Mouse (Mus musculus) lung, embryonic 14.5 days (tissue): ENCODE data around the gene Prelp. TPM values are rescaled to one million over a fixed set of nuclear protein-coding genes. Genes with fewer than 3 reads are reported as not detected.

Experiments used
- ATAC-seq: fragments of 200-750 bp; cut with Nextera tagmentation; 2 replicates; pipeline ENCODE4 v1.8.0; 2017; ENCODE audit warnings: mild to moderate bottlenecking, moderate TSS enrichment, moderate library complexity; ENCODE audit not compliant: insufficient read depth
- DNase-seq: peaks from one replicate; pipeline ENCODE4 v3.0.0-alpha.2; 2015
- H3K27ac ChIP-seq: fragments of 300-500 bp; sonication (generic); 2 replicates; pipeline ENCODE4 v1.5.1; 2014; ENCODE audit warnings: low read depth, mild to moderate bottlenecking, moderate library complexity
- H3K27me3 ChIP-seq: fragments of 300-500 bp; sonication (generic); 2 replicates; pipeline ENCODE4 v1.6.1; 2014; ENCODE audit warnings: low read length, control low read depth; ENCODE audit not compliant: insufficient read depth
- H3K36me3 ChIP-seq: fragments of 300-500 bp; sonication (generic); 2 replicates; pipeline ENCODE4 v1.6.1; 2014; ENCODE audit warnings: control low read depth; ENCODE audit not compliant: insufficient read depth
- H3K4me1 ChIP-seq: fragments of 300-500 bp; sonication (generic); 2 replicates; pipeline ENCODE4 v1.6.1; 2014; ENCODE audit warnings: antibody characterized with exemption, control low read depth; ENCODE audit not compliant: insufficient read depth
- H3K4me2 ChIP-seq: fragments of 300-500 bp; sonication (generic); 2 replicates; pipeline ENCODE4 v1.6.1; 2014; ENCODE audit warnings: mild to moderate bottlenecking
- H3K4me3 ChIP-seq: fragments of 300-500 bp; sonication (generic); 2 replicates; pipeline ENCODE4 v1.5.1; 2014; ENCODE audit warnings: low read depth, low read length
- H3K9ac ChIP-seq: fragments of 300-500 bp; sonication (generic); 2 replicates; pipeline ENCODE4 v1.6.1; 2014
- H3K9me3 ChIP-seq: fragments of 300-500 bp; sonication (generic); 2 replicates; pipeline ENCODE4 v1.6.1; 2016; ENCODE audit warnings: low read depth, low read length, control low read depth
- CTCF ChIP-seq: IDR thresholded peaks from 2 replicates; pipeline ENCODE4 v1.5.1; 2016; ENCODE audit warnings: antibody characterized with exemption, low read depth
- WGBS: fragments of 180-500 bp; shearing (Covaris S2); extraction: QIAGEN DNeasy Blood & Tissue Kit; methylation state at CpG from one replicate; pipeline ENCODE4 v1.1.7; 2014; 5-methylcytosine and 5-hydroxymethylcytosine counted together
- polyA plus RNA-seq: library from polyadenylated mRNA; unstranded; fragments of >200 nt; fragmentation: Nextera tagmentation; extraction: Ambion mirVana; gene quantifications from 2 replicates; pipeline ENCODE4 v1.2.1, GENCODE M21; 2014

Gene Prelp
- polyA plus RNA-seq, 1 experiment from 2014 or later, result 17.6 TPM

DNA sequence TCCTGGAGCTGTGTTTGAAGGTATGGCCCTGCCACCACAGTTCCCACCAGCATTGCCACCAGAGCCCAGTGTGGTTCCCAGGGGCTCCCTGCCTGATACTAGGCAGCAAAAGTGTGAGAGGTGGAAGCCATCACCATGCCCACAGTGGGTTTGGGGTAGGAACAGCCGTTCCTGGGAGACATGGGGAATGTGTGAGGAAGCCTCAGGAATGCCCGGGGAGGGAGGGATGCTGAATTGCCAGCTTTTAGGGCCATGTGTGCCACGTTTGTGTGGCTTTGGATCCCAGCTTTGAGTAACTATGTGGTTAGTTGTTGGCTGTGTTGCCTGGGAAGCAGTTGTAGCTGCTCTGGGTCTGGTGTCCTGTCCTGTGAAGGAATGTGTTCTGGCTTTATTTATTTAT is 20.7 kb upstream of the Prelp start:
- Histone ChIP-seq H3K4me1 (peaks cover 11% of the 10 kb centered on the region), H3K9ac (no peak overlapping the region), H3K27ac (peak overlapping the region; percentile 70; the same call in 1 of the 2 replicates), H3K27me3 (no peaks in the 10 kb centered on the region), H3K4me2 (no peak overlapping the region), H3K4me3 (no peak overlapping the region), H3K9me3 (no peaks in the 10 kb centered on the region), H3K36me3 (no peaks in the 10 kb centered on the region)
- no peak for DNase-seq
- WGBS, result 56% methylated on average over 3 of the region's 3 CpGs
- ATAC-seq, result peak; percentile 46; the same call in 1 of the 2 replicates
- no peak for TF ChIP-seq CTCF

DNA sequence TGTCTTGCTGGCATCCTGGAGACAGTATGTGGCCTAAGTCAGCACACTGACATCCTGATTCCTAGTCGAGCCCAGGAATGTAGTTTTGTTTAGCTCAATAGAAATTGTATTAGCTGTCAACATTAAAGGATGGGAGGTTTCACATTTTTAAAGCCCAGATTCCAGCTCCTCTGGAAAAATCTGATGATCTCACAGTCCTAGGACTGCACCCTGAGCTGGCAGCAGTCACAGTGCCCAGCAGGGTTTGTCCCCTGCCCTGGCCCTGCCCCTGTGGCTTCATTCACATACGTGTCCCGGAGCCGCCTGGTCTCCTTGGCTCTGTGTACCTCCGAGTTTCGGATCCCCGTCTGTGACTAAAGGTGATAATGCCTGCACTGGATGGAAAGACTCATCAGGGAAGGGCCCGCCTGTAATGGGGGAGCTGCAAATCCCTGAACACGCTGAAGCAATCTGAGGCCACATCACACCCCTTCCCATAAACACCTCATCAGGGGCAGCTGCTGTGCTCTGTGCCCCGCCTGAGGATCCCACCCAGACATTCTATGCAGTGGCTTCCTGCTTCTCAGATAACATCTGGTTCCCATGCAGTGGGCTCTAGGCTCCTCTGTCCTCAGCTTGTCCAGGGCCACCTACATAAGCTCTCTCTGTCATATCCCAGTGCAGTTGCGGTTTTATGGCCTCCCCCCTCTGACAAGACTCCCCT is 20.1 kb upstream of the Prelp start:
- no peak overlapping the region for H3K4me3 ChIP-seq
- TF ChIP-seq CTCF, result no peak
- H3K4me2 ChIP-seq, result no peak overlapping the region
- H3K36me3 ChIP-seq, result no peaks in the 10 kb centered on the region
- peak overlapping the region; percentile 70 for H3K27ac ChIP-seq
- H3K27me3 ChIP-seq, result no peaks in the 10 kb centered on the region
- H3K9me3 ChIP-seq, result no peaks in the 10 kb centered on the region
- peaks cover 11% of the 10 kb centered on the region for H3K4me1 ChIP-seq
- peak; percentile 91 for ATAC-seq
- WGBS, result 35% methylated on average over 11 of the region's 11 CpGs
- no peak overlapping the region for H3K9ac ChIP-seq
- peak; percentile 76 for DNase-seq

DNA sequence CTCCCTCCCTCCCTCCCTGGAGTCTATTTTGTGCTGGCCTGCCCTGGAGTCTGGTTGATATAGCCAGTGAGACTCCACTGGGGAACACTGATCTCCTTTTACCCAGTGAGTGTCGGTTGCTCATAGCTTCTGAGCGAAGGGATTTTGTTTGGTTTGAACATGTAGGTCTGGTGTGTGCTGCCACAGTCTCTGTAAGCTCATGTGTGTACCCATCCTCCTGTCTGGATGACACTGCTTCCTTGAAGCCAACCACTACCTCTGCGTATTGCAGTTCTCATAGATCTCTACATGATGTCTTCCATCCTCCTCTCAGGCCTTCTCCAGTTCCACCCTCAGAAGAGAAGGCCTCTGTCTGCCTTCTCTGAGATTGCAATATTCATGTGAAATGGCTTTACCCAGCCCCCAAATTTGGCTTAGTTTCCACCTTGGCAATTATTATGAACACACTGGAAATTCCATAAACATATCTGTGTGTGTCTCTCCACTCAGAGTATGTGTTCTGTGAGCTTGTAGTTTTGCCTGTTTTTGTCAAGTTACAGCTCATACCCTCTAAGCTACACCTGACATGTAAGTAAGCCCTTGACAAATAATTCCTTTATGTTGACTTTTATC is 19.4 kb upstream of the Prelp start:
- no peak overlapping the region for H3K4me3 ChIP-seq
- no peaks in the 10 kb centered on the region for H3K36me3 ChIP-seq
- H3K27ac ChIP-seq, result peak overlapping the region; percentile 36; the same call in 1 of the 2 replicates
- ATAC-seq, result no peak
- WGBS, result 73% methylated on average over 3 of the region's 3 CpGs
- no peaks in the 10 kb centered on the region for H3K9me3 ChIP-seq
- no peak overlapping the region for H3K4me2 ChIP-seq
- DNase-seq, result peak; percentile 44
- peaks cover 11% of the 10 kb centered on the region for H3K4me1 ChIP-seq
- TF ChIP-seq CTCF, result no peak
- H3K27me3 ChIP-seq, result no peaks in the 10 kb centered on the region
- no peak overlapping the region for H3K9ac ChIP-seq

GRCm38 (mm10) chr1:133939708-133940107 is 18.5 kb upstream of the Prelp start:
- Histone ChIP-seq H3K4me1 (peaks cover 11% of the 10 kb centered on the region), H3K36me3 (no peaks in the 10 kb centered on the region), H3K4me3 (no peak overlapping the region), H3K9me3 (no peaks in the 10 kb centered on the region), H3K4me2 (no peak overlapping the region), H3K9ac (no peak overlapping the region), H3K27me3 (no peaks in the 10 kb centered on the region), H3K27ac (no peak overlapping the region)
- WGBS, result 82% methylated on average over 8 of the region's 8 CpGs
- ATAC-seq (no peak), DNase-seq (no peak)
- TF ChIP-seq CTCF, result no peak

GRCm38 (mm10) chr1:133936169-133936568 is 15.0 kb upstream of the Prelp start:
- DNase-seq (no peak), ATAC-seq (no peak)
- Histone ChIP-seq H3K4me3 (no peak overlapping the region), H3K4me1 (peaks cover 6% of the 10 kb centered on the region; the same call in 1 of the 2 replicates), H3K9me3 (no peaks in the 10 kb centered on the region), H3K36me3 (no peaks in the 10 kb centered on the region), H3K27ac (no peak overlapping the region), H3K9ac (no peak overlapping the region), H3K27me3 (no peaks in the 10 kb centered on the region), H3K4me2 (no peak overlapping the region)
- TF ChIP-seq CTCF, result peak; percentile 55
- WGBS, result 80% methylated on average over 3 of the region's 3 CpGs

DNA sequence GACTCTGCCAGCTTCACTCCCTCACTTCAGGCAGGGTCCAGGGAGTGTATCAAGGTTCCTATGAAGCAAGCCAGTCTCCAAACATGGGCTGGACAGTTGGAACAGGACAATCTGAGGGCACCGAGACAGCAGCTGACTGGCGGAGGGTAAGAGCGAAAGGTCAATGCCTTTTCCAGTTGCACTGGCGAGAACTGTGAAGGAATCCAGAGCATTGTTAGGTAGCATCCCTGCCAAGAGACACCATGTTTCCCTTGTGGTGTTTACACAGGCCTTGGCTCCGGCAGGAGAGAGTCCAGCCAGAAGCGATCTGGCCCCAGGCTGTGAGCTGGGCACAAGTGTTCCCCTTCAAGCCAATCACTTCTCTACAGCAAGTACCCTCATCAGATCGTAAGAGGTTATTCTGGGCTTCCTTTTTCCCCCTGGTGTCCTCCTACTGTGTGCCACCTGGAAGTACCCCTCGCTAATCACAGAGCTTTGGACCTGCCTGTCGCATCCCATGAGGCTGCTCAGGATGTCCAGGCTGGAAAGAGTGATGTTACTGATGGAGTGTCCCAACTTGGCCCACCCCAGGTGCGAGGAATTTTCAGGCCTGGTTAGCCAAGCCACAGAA is 13.2 kb upstream of the Prelp start:
- H3K4me2 ChIP-seq, result no peak overlapping the region
- WGBS, result 73% methylated on average over 10 of the region's 10 CpGs
- no peaks in the 10 kb centered on the region for H3K36me3 ChIP-seq
- H3K4me3 ChIP-seq, result no peak overlapping the region
- no peak for TF ChIP-seq CTCF
- no peak overlapping the region for H3K27ac ChIP-seq
- DNase-seq, result no peak
- no peak for ATAC-seq
- 0 out of 2 replicates have a peak, but pooled peaks cover 6% of the 10 kb centered on the region for H3K4me1 ChIP-seq
- H3K9me3 ChIP-seq, result no peaks in the 10 kb centered on the region
- H3K9ac ChIP-seq, result no peak overlapping the region
- H3K27me3 ChIP-seq, result no peaks in the 10 kb centered on the region
